Mouse (Mus musculus): ENCODE data around the gene Olfr134. TPM values are rescaled to one million over a fixed set of nuclear protein-coding genes. Genes with fewer than 3 reads are reported as not detected.
"Not testable (repeated sequence)": the region's sequence is repeated elsewhere in the genome, so short reads cannot be mapped to it uniquely, and the experiment has no call there.

Olfr134 gene
- polyA plus RNA-seq (2012; rRNA removed) = not detected in 2 replicates

DNA sequence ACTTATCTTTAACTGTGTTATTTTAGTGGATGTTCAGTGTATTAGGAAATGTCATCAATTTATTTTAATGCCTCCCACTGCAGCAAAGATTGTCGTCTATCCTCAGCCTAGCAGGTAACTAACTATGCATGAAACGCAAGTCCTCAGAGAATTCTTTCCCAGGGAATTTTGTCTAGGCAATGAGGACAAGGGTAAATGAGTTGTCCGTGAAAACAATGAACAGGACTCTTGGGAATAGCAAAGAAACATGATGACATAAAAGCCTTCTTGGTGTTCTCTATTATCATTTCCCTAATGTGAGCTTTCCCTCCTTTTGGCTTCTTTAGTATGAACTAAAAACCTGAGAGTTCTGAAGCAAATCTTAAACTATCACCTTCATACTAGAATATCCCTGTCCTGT is at the start of gene Olfr134:
Gene Olfr134, plus strand, starts transcription at position 301 of the 400 bp plus-strand sequence.
- no peak for TF ChIP-seq POLR2A (IDR thresholded peaks at IDR 0.05; ENCODE audit: control insufficient read depth, extremely low read depth, insufficient read depth, low read length, poor library complexity)
- no peak for TF ChIP-seq CTCF (IDR thresholded peaks at IDR 0.05; ENCODE audit: borderline replicate concordance, control insufficient read depth, extremely low read depth, insufficient read depth, low read length, poor library complexity)
- Histone ChIP-seq H3K4me1 (replicated peaks; ENCODE audit: control insufficient read depth, insufficient read depth, low read length) (no peaks in the 10 kb centered on the region), H3K36me3 (ENCODE audit: control insufficient read depth, insufficient read depth, low read length) (no peaks in the 10 kb centered on the region), H3K27me3 (ENCODE audit: control insufficient read depth, insufficient read depth, low read length) (no peaks in the 10 kb centered on the region), H3K27ac (ENCODE audit: control insufficient read depth, insufficient read depth, low read length) (no peak within 1 kb of the TSS), H3K4me3 (ENCODE audit: control insufficient read depth, insufficient read depth, low read length) (no peak within 1 kb of the TSS)
- DNase-seq = no peak
- WGBS = 81% methylated on average over 3 of the region's 3 CpGs

GRCm38 (mm10) chr17:38124199-38124598 is 47.0 kb upstream of the Olfr134 start:
- not testable (repeated sequence) for H3K36me3 ChIP-seq (ENCODE audit: control insufficient read depth, insufficient read depth, low read length); H3K4me3 ChIP-seq (ENCODE audit: control insufficient read depth, insufficient read depth, low read length); H3K27me3 ChIP-seq (ENCODE audit: control insufficient read depth, insufficient read depth, low read length); H3K4me1 ChIP-seq (replicated peaks; ENCODE audit: control insufficient read depth, insufficient read depth, low read length); DNase-seq; H3K27ac ChIP-seq (ENCODE audit: control insufficient read depth, insufficient read depth, low read length)
- 69% methylated on average over 1 of the region's 1 CpGs for WGBS

DNA sequence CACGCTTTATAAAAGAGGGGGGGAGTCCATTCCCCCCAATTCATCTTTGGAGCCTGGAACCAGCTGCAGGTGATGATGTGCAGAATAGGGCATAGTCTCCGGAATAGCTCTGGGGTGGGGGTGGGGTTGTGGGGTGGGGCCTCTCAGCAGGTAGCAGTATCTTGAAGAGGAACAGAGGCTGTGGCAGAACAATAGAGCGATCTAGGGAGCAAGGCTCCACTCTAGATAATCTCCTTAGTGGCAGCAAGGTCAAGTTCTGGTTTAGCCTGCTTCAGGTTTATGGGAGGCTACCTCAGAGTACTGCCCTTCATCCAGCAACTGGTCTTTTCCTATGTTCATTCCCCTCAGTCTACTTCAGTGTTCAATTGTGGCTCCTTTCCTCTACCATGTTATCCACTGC is 45.8 kb upstream of the Olfr134 start:
- H3K36me3 ChIP-seq (ENCODE audit: control insufficient read depth, insufficient read depth, low read length); DNase-seq; H3K27ac ChIP-seq (ENCODE audit: control insufficient read depth, insufficient read depth, low read length); H3K27me3 ChIP-seq (ENCODE audit: control insufficient read depth, insufficient read depth, low read length); H3K4me3 ChIP-seq (ENCODE audit: control insufficient read depth, insufficient read depth, low read length); H3K4me1 ChIP-seq (replicated peaks; ENCODE audit: control insufficient read depth, insufficient read depth, low read length): not testable (repeated sequence)
- 80% methylated on average over 3 of the region's 3 CpGs for WGBS

- 78% methylated on average over 1 of the region's 1 CpGs for WGBS
- Histone ChIP-seq H3K4me3 (ENCODE audit: control insufficient read depth, insufficient read depth, low read length) (no peak within 1 kb of the TSS), H3K36me3 (ENCODE audit: control insufficient read depth, insufficient read depth, low read length) (no peaks in the 10 kb centered on the region), H3K27me3 (ENCODE audit: control insufficient read depth, insufficient read depth, low read length) (no peaks in the 10 kb centered on the region), H3K27ac (ENCODE audit: control insufficient read depth, insufficient read depth, low read length) (no peak within 1 kb of the TSS), H3K4me1 (replicated peaks; ENCODE audit: control insufficient read depth, insufficient read depth, low read length) (no peaks in the 10 kb centered on the region)
- DNase-seq = no peak
- TF ChIP-seq CTCF (IDR thresholded peaks at IDR 0.05; ENCODE audit: borderline replicate concordance, control insufficient read depth, extremely low read depth, insufficient read depth, low read length, poor library complexity) = no peak
- TF ChIP-seq POLR2A (IDR thresholded peaks at IDR 0.05; ENCODE audit: control insufficient read depth, extremely low read depth, insufficient read depth, low read length, poor library complexity) = no peak
Observed at GRCm38 (mm10) chr17:38134426-38134825, 36.8 kb upstream of the Olfr134 start, which contains the start of gene Olfr132. Olfr132 (minus strand) TSS chr17:38134526.

DNA sequence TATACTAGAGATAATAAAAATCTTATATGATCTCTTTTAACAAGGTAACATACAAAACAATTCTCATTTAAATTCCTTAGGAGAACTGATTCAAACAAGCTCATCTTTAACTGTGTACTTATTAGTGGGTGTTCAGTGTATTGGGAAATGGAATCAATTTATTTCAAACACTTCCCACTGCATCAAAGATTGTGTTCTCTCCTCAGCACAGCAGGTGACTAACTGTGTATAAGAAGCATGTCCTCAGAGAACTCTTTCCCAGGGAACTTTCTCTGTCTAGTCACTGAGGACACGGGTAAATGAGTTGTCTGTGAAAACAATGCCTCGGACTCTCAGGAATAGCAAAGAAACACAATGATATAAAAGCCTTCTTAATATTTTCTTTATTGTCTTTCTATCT is 26.2 kb upstream of the Olfr134 start, which contains the start of gene Olfr133:
Gene Olfr133, plus strand, starts transcription at position 301 of the 400 bp plus-strand sequence.
- Histone ChIP-seq H3K36me3 (ENCODE audit: control insufficient read depth, insufficient read depth, low read length) (no peaks in the 10 kb centered on the region), H3K27me3 (ENCODE audit: control insufficient read depth, insufficient read depth, low read length) (no peaks in the 10 kb centered on the region), H3K4me3 (ENCODE audit: control insufficient read depth, insufficient read depth, low read length) (no peak within 1 kb of the TSS), H3K4me1 (replicated peaks; ENCODE audit: control insufficient read depth, insufficient read depth, low read length) (no peaks in the 10 kb centered on the region), H3K27ac (ENCODE audit: control insufficient read depth, insufficient read depth, low read length) (no peak within 1 kb of the TSS)
- no peak for DNase-seq
- no peak for TF ChIP-seq CTCF (IDR thresholded peaks at IDR 0.05; ENCODE audit: borderline replicate concordance, control insufficient read depth, extremely low read depth, insufficient read depth, low read length, poor library complexity)
- 83% methylated on average over 2 of the region's 2 CpGs for WGBS

- no peak for DNase-seq
- WGBS = 100% methylated on average over 1 of the region's 1 CpGs
- no peak within 1 kb of the TSS for H3K4me3 ChIP-seq (ENCODE audit: control insufficient read depth, insufficient read depth, low read length)
- H3K27ac ChIP-seq (ENCODE audit: control insufficient read depth, insufficient read depth, low read length) = no peak within 1 kb of the TSS
- H3K4me1 ChIP-seq (replicated peaks; ENCODE audit: control insufficient read depth, insufficient read depth, low read length) = no peaks in the 10 kb centered on the region
- no peaks in the 10 kb centered on the region for H3K36me3 ChIP-seq (ENCODE audit: control insufficient read depth, insufficient read depth, low read length)
- H3K27me3 ChIP-seq (ENCODE audit: control insufficient read depth, insufficient read depth, low read length) = no peaks in the 10 kb centered on the region
- TF ChIP-seq POLR2A (IDR thresholded peaks at IDR 0.05; ENCODE audit: control insufficient read depth, extremely low read depth, insufficient read depth, low read length, poor library complexity) (no peak), CTCF (IDR thresholded peaks at IDR 0.05; ENCODE audit: borderline replicate concordance, control insufficient read depth, extremely low read depth, insufficient read depth, low read length, poor library complexity) (no peak)
Observed at GRCm38 (mm10) chr17:38204035-38204434, 32.8 kb downstream of the Olfr134 start, which contains the start of gene Olfr135. Olfr135 (plus strand) TSS chr17:38204335.

Other genes with a start within 250 kb of the Olfr134 start
- not detected in 2 replicates for gene Olfr761, start 218.3 kb upstream of the Olfr134 start, polyA plus RNA-seq (2012; rRNA removed)
- gene Olfr129, start 111.3 kb upstream of the Olfr134 start, polyA plus RNA-seq (2012; rRNA removed) = 0.03 TPM in 1 of 2 replicates, not detected in the other
- gene Olfr130, start 107.5 kb upstream of the Olfr134 start, polyA plus RNA-seq (2012; rRNA removed) = not detected in 2 replicates
- not detected in 2 replicates for gene Olfr131, start 82.7 kb upstream of the Olfr134 start, polyA plus RNA-seq (2012; rRNA removed)
- not detected in 2 replicates for gene Olfr132, start 36.9 kb upstream of the Olfr134 start, polyA plus RNA-seq (2012; rRNA removed)
- not detected in 2 replicates for gene Olfr133, start 26.1 kb upstream of the Olfr134 start, polyA plus RNA-seq (2012; rRNA removed)
- gene Olfr135, start 32.9 kb downstream of the Olfr134 start, polyA plus RNA-seq (2012; rRNA removed) = not detected in 2 replicates
- not detected in 2 replicates for gene Olfr138, start 89.6 kb downstream of the Olfr134 start, polyA plus RNA-seq (2012; rRNA removed)
- gene Olfr137, start 136.2 kb downstream of the Olfr134 start, polyA plus RNA-seq (2012; rRNA removed) = not detected in 2 replicates
- not detected in 2 replicates for gene Olfr136, start 158.4 kb downstream of the Olfr134 start, polyA plus RNA-seq (2012; rRNA removed)
- gene Esp36, start 248.8 kb downstream of the Olfr134 start, polyA plus RNA-seq (2012; rRNA removed) = not detected in 2 replicates